Mouse (Mus musculus): Measurements from ENCODE around the gene Pls1. TPM values are rescaled to one million over a fixed set of nuclear protein-coding genes. Genes with fewer than 3 reads are reported as not detected.

The Pls1 gene
- polyA plus RNA-seq, 1 experiment from 2014 or later, result 5.8 TPM

GRCm38 (mm10) chr9:95795844-95796243, 49.3 kb downstream of the Pls1 start:
- WGBS, result 72% methylated on average over 5 of the region's 5 CpGs
- ATAC-seq (ENCODE audit: insufficient read depth, low FRiP score, low TSS enrichment), result no peak
- DNase-seq (ENCODE audit: low spot score), result no peak
- H3K9ac ChIP-seq (ENCODE audit: low read length), result no peak overlapping the region
- H3K4me1 ChIP-seq (ENCODE audit: control insufficient read depth, insufficient read depth, low read length), result no peaks in the 10 kb centered on the region
- H3K27ac ChIP-seq (ENCODE audit: low read depth, low read length), result no peak overlapping the region
- no peak overlapping the region for H3K4me3 ChIP-seq (ENCODE audit: low read depth, low read length)
- H3K9me3 ChIP-seq (ENCODE audit: control insufficient read depth, low read length), result no peaks in the 10 kb centered on the region
- no peaks in the 10 kb centered on the region for H3K36me3 ChIP-seq (ENCODE audit: control insufficient read depth, insufficient read depth, low read length)
- H3K4me2 ChIP-seq (ENCODE audit: low read depth), result no peak overlapping the region
- no peaks in the 10 kb centered on the region for H3K27me3 ChIP-seq (ENCODE audit: control insufficient read depth, insufficient read depth, low read length)

DNA sequence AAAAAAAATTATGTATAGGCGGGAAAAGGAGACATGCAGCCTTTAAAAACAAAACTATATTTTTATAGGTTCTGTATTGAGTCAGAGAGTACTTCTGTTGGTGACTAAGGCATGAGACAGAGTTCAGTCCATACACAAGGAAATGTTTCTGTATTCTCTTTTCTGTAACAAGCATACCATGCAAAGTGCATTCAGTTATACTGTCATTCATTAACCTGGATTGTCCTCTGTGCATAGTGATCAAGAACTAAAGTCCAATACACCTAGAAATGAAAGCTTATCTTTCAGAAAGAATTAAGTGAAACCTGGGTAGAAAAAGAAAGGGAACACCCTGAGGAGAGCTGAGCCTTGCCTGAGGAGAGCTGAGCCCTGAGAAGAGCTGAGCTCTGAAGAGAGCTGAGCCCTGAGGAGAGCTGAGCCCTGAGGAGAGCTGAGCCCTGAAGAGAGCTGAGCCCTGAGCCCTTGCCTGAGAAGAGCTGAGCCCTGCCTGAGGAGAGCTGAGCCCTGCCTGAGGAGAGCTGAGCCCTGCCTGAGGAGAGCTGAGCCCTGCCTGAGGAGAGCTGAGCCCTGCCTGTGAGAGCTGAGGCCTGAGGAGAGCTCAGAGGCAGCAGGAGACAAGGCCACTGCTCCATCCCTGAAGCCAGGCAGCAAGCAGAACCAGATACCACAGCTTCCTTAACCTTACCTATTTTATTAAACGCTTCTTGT, 49.9 kb downstream of the Pls1 start:
- Histone ChIP-seq H3K4me3 (ENCODE audit: low read depth, low read length) (no peak overlapping the region), H3K9ac (ENCODE audit: low read length) (no peak overlapping the region), H3K9me3 (ENCODE audit: control insufficient read depth, low read length) (no peaks in the 10 kb centered on the region), H3K27me3 (ENCODE audit: control insufficient read depth, insufficient read depth, low read length) (no peaks in the 10 kb centered on the region), H3K36me3 (ENCODE audit: control insufficient read depth, insufficient read depth, low read length) (no peaks in the 10 kb centered on the region), H3K27ac (ENCODE audit: low read depth, low read length) (no peak overlapping the region), H3K4me2 (ENCODE audit: low read depth) (no peak overlapping the region), H3K4me1 (ENCODE audit: control insufficient read depth, insufficient read depth, low read length) (no peaks in the 10 kb centered on the region)
- DNase-seq (ENCODE audit: low spot score) (no peak), ATAC-seq (ENCODE audit: insufficient read depth, low FRiP score, low TSS enrichment) (no peak)
- 87% methylated on average over 2 of the region's 2 CpGs for WGBS

DNA sequence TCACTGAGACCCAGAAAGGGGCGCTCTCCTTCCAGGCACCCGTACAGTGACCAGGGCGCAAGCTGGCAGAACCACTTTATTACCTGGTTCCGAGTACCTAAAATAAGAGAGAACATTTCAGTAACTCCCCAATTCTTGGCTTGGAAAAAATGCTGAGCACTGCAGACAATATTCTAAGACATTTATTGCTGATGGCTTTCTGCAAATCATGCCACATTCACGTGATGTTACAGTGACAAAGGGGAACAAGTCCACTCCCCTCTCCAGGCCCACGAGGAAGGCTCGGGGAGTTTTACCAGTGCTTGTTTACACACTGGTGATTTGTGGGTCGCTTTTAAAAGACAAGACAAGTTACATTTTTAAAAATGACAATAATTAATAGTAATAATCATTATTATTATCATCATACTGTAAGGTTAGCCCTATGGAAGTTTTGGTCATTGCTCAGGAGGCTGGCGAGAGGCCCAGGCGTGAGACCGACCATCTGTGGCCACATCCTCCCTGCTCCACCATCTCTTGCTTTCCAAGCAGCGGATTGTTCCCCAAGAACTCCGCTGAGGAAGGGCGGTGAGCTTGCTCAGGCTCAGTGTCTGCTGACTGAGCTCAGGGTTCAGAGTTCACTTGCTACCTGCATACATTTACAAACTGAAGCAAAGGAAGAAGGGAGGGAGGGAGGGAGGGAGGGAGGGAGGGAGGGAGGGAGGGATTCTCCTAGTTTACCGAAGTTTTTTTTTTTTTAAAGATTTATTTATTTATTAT, 50.9 kb downstream of the Pls1 start:
- Histone ChIP-seq H3K9ac (ENCODE audit: low read length) (no peak overlapping the region), H3K9me3 (ENCODE audit: control insufficient read depth, low read length) (no peaks in the 10 kb centered on the region), H3K4me2 (ENCODE audit: low read depth) (no peak overlapping the region), H3K27me3 (ENCODE audit: control insufficient read depth, insufficient read depth, low read length) (no peaks in the 10 kb centered on the region), H3K4me1 (ENCODE audit: control insufficient read depth, insufficient read depth, low read length) (no peaks in the 10 kb centered on the region), H3K4me3 (ENCODE audit: low read depth, low read length) (no peak overlapping the region), H3K36me3 (ENCODE audit: control insufficient read depth, insufficient read depth, low read length) (no peaks in the 10 kb centered on the region), H3K27ac (ENCODE audit: low read depth, low read length) (no peak overlapping the region)
- ATAC-seq (ENCODE audit: insufficient read depth, low FRiP score, low TSS enrichment), result no peak
- no peak for DNase-seq (ENCODE audit: low spot score)
- WGBS, result 88% methylated on average over 15 of the region's 15 CpGs

DNA sequence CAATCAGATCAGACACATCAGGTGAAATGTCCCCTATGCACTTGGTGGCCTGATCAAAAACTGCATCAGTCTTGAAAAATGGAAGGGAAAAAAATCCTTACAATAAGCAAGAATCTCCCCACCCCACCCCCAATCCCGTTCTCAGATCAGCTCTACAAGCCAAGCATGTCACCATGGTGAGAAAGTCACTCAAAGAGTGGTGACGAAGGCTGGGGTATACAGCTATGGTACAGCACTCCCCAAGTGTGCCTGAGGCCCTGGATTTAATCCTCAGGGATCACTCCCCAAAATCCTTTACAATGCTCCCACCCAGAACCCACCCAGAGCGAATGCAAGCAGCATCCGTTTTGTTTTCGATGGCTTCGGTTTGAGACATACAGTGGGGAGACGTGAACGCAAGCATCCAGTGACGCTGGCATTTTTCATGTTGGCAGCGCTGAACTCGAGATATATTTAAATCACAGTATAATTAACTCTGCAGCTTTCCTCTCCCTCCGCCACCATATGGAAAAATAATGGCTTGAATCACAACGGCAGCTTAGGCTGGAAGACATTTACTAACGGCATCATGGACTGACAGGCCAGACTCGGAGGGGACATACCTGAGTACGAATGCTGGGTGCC, 60.1 kb downstream of the Pls1 start:
- no peak overlapping the region for H3K4me2 ChIP-seq (ENCODE audit: low read depth)
- no peak for ATAC-seq (ENCODE audit: insufficient read depth, low FRiP score, low TSS enrichment)
- H3K9ac ChIP-seq (ENCODE audit: low read length), result no peak overlapping the region
- WGBS, result 90% methylated on average over 16 of the region's 16 CpGs
- H3K27ac ChIP-seq (ENCODE audit: low read depth, low read length), result no peak overlapping the region
- no peaks in the 10 kb centered on the region for H3K36me3 ChIP-seq (ENCODE audit: control insufficient read depth, insufficient read depth, low read length)
- no peaks in the 10 kb centered on the region for H3K9me3 ChIP-seq (ENCODE audit: control insufficient read depth, low read length)
- H3K4me3 ChIP-seq (ENCODE audit: low read depth, low read length), result no peak overlapping the region
- no peak for DNase-seq (ENCODE audit: low spot score)
- H3K4me1 ChIP-seq (ENCODE audit: control insufficient read depth, insufficient read depth, low read length), result no peaks in the 10 kb centered on the region
- no peaks in the 10 kb centered on the region for H3K27me3 ChIP-seq (ENCODE audit: control insufficient read depth, insufficient read depth, low read length)

- Histone ChIP-seq H3K4me3 (ENCODE audit: low read depth, low read length) (no peak overlapping the region), H3K9me3 (ENCODE audit: control insufficient read depth, low read length) (no peaks in the 10 kb centered on the region), H3K9ac (ENCODE audit: low read length) (no peak overlapping the region), H3K36me3 (ENCODE audit: control insufficient read depth, insufficient read depth, low read length) (no peaks in the 10 kb centered on the region), H3K27me3 (ENCODE audit: control insufficient read depth, insufficient read depth, low read length) (no peaks in the 10 kb centered on the region), H3K4me1 (ENCODE audit: control insufficient read depth, insufficient read depth, low read length) (no peaks in the 10 kb centered on the region), H3K4me2 (ENCODE audit: low read depth) (no peak overlapping the region), H3K27ac (ENCODE audit: low read depth, low read length) (no peak overlapping the region)
- DNase-seq (ENCODE audit: low spot score) (no peak), ATAC-seq (ENCODE audit: insufficient read depth, low FRiP score, low TSS enrichment) (no peak)
- WGBS, result 75% methylated on average over 17 of the region's 17 CpGs
Measured at GRCm38 (mm10) chr9:95783646-95784293, 61.3 kb downstream of the Pls1 start.

DNA sequence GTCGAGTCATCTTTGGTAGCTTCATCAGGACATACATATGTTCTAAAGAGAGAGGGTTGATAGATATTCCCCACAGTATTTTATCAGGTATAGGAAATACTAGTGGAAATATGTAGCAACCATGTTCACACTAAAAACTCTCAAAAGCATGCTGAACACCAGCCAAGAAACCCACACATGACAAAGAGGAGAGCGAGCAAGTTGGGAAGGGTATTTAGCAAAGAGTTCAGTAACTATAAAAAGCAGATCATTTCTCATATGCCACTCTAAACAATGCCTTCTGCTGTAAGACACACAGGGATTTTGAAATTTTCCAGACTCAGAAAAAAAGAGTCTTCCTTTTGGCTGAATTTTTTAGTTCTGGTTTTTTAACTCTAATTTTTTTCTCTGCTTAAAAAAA, 73.4 kb downstream of the Pls1 start:
- DNase-seq (ENCODE audit: low spot score) (no peak), ATAC-seq (ENCODE audit: insufficient read depth, low FRiP score, low TSS enrichment) (no peak)
- Histone ChIP-seq H3K36me3 (ENCODE audit: control insufficient read depth, insufficient read depth, low read length) (no peaks in the 10 kb centered on the region), H3K4me3 (ENCODE audit: low read depth, low read length) (no peak overlapping the region), H3K9me3 (ENCODE audit: control insufficient read depth, low read length) (no peaks in the 10 kb centered on the region), H3K27ac (ENCODE audit: low read depth, low read length) (no peak overlapping the region), H3K4me1 (ENCODE audit: control insufficient read depth, insufficient read depth, low read length) (no peaks in the 10 kb centered on the region), H3K4me2 (ENCODE audit: low read depth) (no peak overlapping the region), H3K9ac (ENCODE audit: low read length) (no peak overlapping the region), H3K27me3 (ENCODE audit: control insufficient read depth, insufficient read depth, low read length) (no peaks in the 10 kb centered on the region)
- whole genome bisulfite sequencing, result 87% methylated on average over 2 of the region's 2 CpGs

GRCm38 (mm10) chr9:95763218-95763617, 81.9 kb downstream of the Pls1 start:
- Histone ChIP-seq H3K9me3 (ENCODE audit: control insufficient read depth, low read length) (no peaks in the 10 kb centered on the region), H3K4me1 (ENCODE audit: control insufficient read depth, insufficient read depth, low read length) (no peaks in the 10 kb centered on the region), H3K4me2 (ENCODE audit: low read depth) (no peak overlapping the region), H3K9ac (ENCODE audit: low read length) (no peak overlapping the region), H3K36me3 (ENCODE audit: control insufficient read depth, insufficient read depth, low read length) (no peaks in the 10 kb centered on the region), H3K4me3 (ENCODE audit: low read depth, low read length) (no peak overlapping the region), H3K27ac (ENCODE audit: low read depth, low read length) (no peak overlapping the region), H3K27me3 (ENCODE audit: control insufficient read depth, insufficient read depth, low read length) (no peaks in the 10 kb centered on the region)
- DNase-seq (ENCODE audit: low spot score) (no peak), ATAC-seq (ENCODE audit: insufficient read depth, low FRiP score, low TSS enrichment) (no peak)
- WGBS, result 90% methylated on average over 4 of the region's 4 CpGs

- Histone ChIP-seq H3K27ac (ENCODE audit: low read depth, low read length) (no peak overlapping the region), H3K4me1 (ENCODE audit: control insufficient read depth, insufficient read depth, low read length) (no peaks in the 10 kb centered on the region), H3K4me3 (ENCODE audit: low read depth, low read length) (no peak overlapping the region), H3K27me3 (ENCODE audit: control insufficient read depth, insufficient read depth, low read length) (no peaks in the 10 kb centered on the region), H3K9me3 (ENCODE audit: control insufficient read depth, low read length) (no peaks in the 10 kb centered on the region), H3K4me2 (ENCODE audit: low read depth) (no peak overlapping the region), H3K36me3 (ENCODE audit: control insufficient read depth, insufficient read depth, low read length) (no peaks in the 10 kb centered on the region), H3K9ac (ENCODE audit: low read length) (no peak overlapping the region)
- no peak for DNase-seq (ENCODE audit: low spot score)
- 95% methylated on average over 3 of the region's 3 CpGs for WGBS
- no peak for ATAC-seq (ENCODE audit: insufficient read depth, low FRiP score, low TSS enrichment)
Measured at GRCm38 (mm10) chr9:95762228-95762627, 82.9 kb downstream of the Pls1 start.

Measured in neural tube, embryonic 11.5 days (tissue).